Mouse (Mus musculus): ENCODE data around the gene Hoxb4. TPM values are rescaled to one million over a fixed set of nuclear protein-coding genes. Genes with fewer than 3 reads are reported as not detected.

Gene Hoxb4
- polyA plus RNA-seq, 1 experiment = 6.6 TPM

- DNase-seq (ENCODE audit: low read depth) = no peak
- TF ChIP-seq POLR2A (IDR thresholded peaks at IDR 0.05; ENCODE audit: borderline replicate concordance, extremely low read depth, insufficient read depth, insufficient read length, poor library complexity, severe bottlenecking) (no peak), CTCF (IDR thresholded peaks at IDR 0.05; ENCODE audit: borderline replicate concordance, extremely low read depth, insufficient read depth, insufficient read length) (no peak)
These were observed 15.5 kb upstream of the Hoxb4 start for GRCm38 (mm10) chr11:96302381-96303150.

GRCm38 (mm10) chr11:96303151-96304099, 14.6 kb upstream of the Hoxb4 start, which contains the start of gene Hoxb5:
Gene Hoxb5, plus strand, starts transcription at chr11:96303336.
- peak; percentile 78 for DNase-seq (ENCODE audit: low read depth)
- TF ChIP-seq POLR2A (IDR thresholded peaks at IDR 0.05; ENCODE audit: borderline replicate concordance, extremely low read depth, insufficient read depth, insufficient read length, poor library complexity, severe bottlenecking) (no peak), CTCF (IDR thresholded peaks at IDR 0.05; ENCODE audit: borderline replicate concordance, extremely low read depth, insufficient read depth, insufficient read length) (peak; percentile 87)

- DNase-seq (ENCODE audit: low read depth) = no peak
- TF ChIP-seq POLR2A (IDR thresholded peaks at IDR 0.05; ENCODE audit: borderline replicate concordance, extremely low read depth, insufficient read depth, insufficient read length, poor library complexity, severe bottlenecking) (no peak), CTCF (IDR thresholded peaks at IDR 0.05; ENCODE audit: borderline replicate concordance, extremely low read depth, insufficient read depth, insufficient read length) (no peak)
These were observed 13.5 kb upstream of the Hoxb4 start for GRCm38 (mm10) chr11:96304381-96305195.

- no peak for DNase-seq (ENCODE audit: low read depth)
- TF ChIP-seq POLR2A (IDR thresholded peaks at IDR 0.05; ENCODE audit: borderline replicate concordance, extremely low read depth, insufficient read depth, insufficient read length, poor library complexity, severe bottlenecking) = no peak
- TF ChIP-seq CTCF (IDR thresholded peaks at IDR 0.05; ENCODE audit: borderline replicate concordance, extremely low read depth, insufficient read depth, insufficient read length) = no peak
These were observed 12.4 kb upstream of the Hoxb4 start for GRCm38 (mm10) chr11:96305505-96306182.

GRCm38 (mm10) chr11:96306183-96306907, 11.7 kb upstream of the Hoxb4 start:
- no peak for DNase-seq (ENCODE audit: low read depth)
- no peak for TF ChIP-seq CTCF (IDR thresholded peaks at IDR 0.05; ENCODE audit: borderline replicate concordance, extremely low read depth, insufficient read depth, insufficient read length)
- no peak for TF ChIP-seq POLR2A (IDR thresholded peaks at IDR 0.05; ENCODE audit: borderline replicate concordance, extremely low read depth, insufficient read depth, insufficient read length, poor library complexity, severe bottlenecking)

GRCm38 (mm10) chr11:96306908-96307269, 11.2 kb upstream of the Hoxb4 start:
- TF ChIP-seq CTCF (IDR thresholded peaks at IDR 0.05; ENCODE audit: borderline replicate concordance, extremely low read depth, insufficient read depth, insufficient read length) = no peak
- TF ChIP-seq POLR2A (IDR thresholded peaks at IDR 0.05; ENCODE audit: borderline replicate concordance, extremely low read depth, insufficient read depth, insufficient read length, poor library complexity, severe bottlenecking) = no peak
- no peak for DNase-seq (ENCODE audit: low read depth)

GRCm38 (mm10) chr11:96308763-96309162, 9.3 kb upstream of the Hoxb4 start:
- TF ChIP-seq POLR2A (IDR thresholded peaks at IDR 0.05; ENCODE audit: borderline replicate concordance, extremely low read depth, insufficient read depth, insufficient read length, poor library complexity, severe bottlenecking) (no peak), CTCF (IDR thresholded peaks at IDR 0.05; ENCODE audit: borderline replicate concordance, extremely low read depth, insufficient read depth, insufficient read length) (no peak)
- no peak for DNase-seq (ENCODE audit: low read depth)

GRCm38 (mm10) chr11:96309288-96309687, 8.8 kb upstream of the Hoxb4 start:
- DNase-seq (ENCODE audit: low read depth) = no peak
- TF ChIP-seq POLR2A (IDR thresholded peaks at IDR 0.05; ENCODE audit: borderline replicate concordance, extremely low read depth, insufficient read depth, insufficient read length, poor library complexity, severe bottlenecking) = no peak

- DNase-seq (ENCODE audit: low read depth) = no peak
- TF ChIP-seq POLR2A (IDR thresholded peaks at IDR 0.05; ENCODE audit: borderline replicate concordance, extremely low read depth, insufficient read depth, insufficient read length, poor library complexity, severe bottlenecking) (no peak), CTCF (IDR thresholded peaks at IDR 0.05; ENCODE audit: borderline replicate concordance, extremely low read depth, insufficient read depth, insufficient read length) (no peak)
These were observed 7.7 kb upstream of the Hoxb4 start for GRCm38 (mm10) chr11:96310183-96310938.

Measured in brain, embryonic 14.5 days (tissue).